17 mouse cellular contexts compared by ENCODE assay signal in the genomic region with DNA sequence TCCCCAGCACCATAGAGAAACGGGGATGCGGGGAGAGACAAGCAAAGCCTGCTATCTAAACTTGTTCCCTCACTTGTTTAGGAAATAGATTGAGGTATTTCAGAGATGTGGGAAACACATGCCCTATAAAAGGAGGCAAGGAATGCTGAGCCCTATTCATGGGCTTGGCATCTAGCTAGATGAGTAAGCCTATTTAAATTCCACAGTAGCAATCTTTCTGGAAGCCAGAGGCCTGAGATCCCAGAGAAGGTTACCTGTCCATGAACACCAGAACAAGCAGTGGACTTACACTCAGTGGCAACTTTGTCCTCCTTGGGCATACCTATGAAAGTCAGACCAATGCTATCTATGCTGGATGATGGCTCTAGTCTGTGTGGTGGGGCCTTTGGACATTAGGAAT. TPM values are rescaled to one million over a fixed set of nuclear protein-coding genes. Genes with fewer than 3 reads are reported as not detected.
DNase-seq lines count a peak whose midpoint lies in the region.
"Had no signal": no experiment of that assay in that cellular context is flagged by ENCODE, and none has a peak within 500 bp of the region (broad histone marks: within the 10 kb centered on the region; RNA-seq: fewer than 3 reads in every experiment).

No protein-coding gene starts in this region.

- peak; percentile 0 for DNase-seq in kidney, adult 18-20 months
- no peak for DNase-seq in kidney, postnatal 10 days
- peak; percentile 18 for DNase-seq in 3134 (ENCODE audit: extremely low read depth, insufficient read length, low spot score)
- peak; percentile 78 for DNase-seq in Muller cell, postnatal 12 days (ENCODE audit: inconsistent ontology term)
- DNase-seq in naive thymus-derived CD4-positive, alpha-beta T cell, adult 2 months (ENCODE audit: low read depth): peak; percentile 5
- no peak for DNase-seq in left cerebral cortex, adult 18-20 months (ENCODE audit: low spot score in 2 of 2)
- DNase-seq in embryo, embryonic 9.5 days (ENCODE audit: extremely low spot score): no peak
- DNase-seq: adrenal gland, adult 8-10 months; adrenal gland, postnatal 25 days; cerebellum, adult 11-12 months; cerebellum, adult 8-10 months; cerebellum, postnatal 10 days; cerebellum, postnatal 36 days; embryo, embryonic 11 days; gastrocnemius, postnatal 25 days; heart, adult 2 months; heart, postnatal 14 days had no signal

RNA-seq across cellular contexts. Expression of gene Grk4, which starts 3.1 kb away (rescaled TPM):
- 1 to 10 TPM; 4.1 to 4.8 TPM for total RNA-seq in left cerebral cortex, adult 18-20 months (2021)

RNA-seq across cellular contexts. Expression of gene Nop14, which starts 3.3 kb away (rescaled TPM):
- 10 to 100 TPM; 16.2 to 16.6 TPM for total RNA-seq in left cerebral cortex, adult 18-20 months (2021)

RNA-seq across cellular contexts. Expression of gene Mfsd10, which starts 26.2 kb away (rescaled TPM):
- total RNA-seq in left cerebral cortex, adult 18-20 months (2021): 10 to 100 TPM; 43.4 to 45.7 TPM

Comparison
In these comparisons a context has a peak if more than half of its experiments do, and no peak if none do; other contexts are left out.
1. DNase-seq: peak in kidney, adult 18-20 months (single experiment), 3134 (single experiment), Muller cell, postnatal 12 days (single experiment) and naive thymus-derived CD4-positive, alpha-beta T cell, adult 2 months (single experiment); none in kidney, postnatal 10 days (single experiment), left cerebral cortex, adult 18-20 months (0 of 2) and embryo, embryonic 9.5 days (single experiment).